Comparison of ENCODE assay signal across 14 mouse cellular contexts in genomic region chr9:109051651-109052489, GRCm38 (mm10). TPM values are rescaled to one million over a fixed set of nuclear protein-coding genes. Genes with fewer than 3 reads are reported as not detected.
DNase-seq lines count a peak whose midpoint lies in the region; ATAC-seq and TF ChIP-seq lines count a peak whose summit lies in the region.
"Had no signal": no experiment of that assay in that cellular context is flagged by ENCODE, and none has a peak within 500 bp of the region (broad histone marks: within the 10 kb centered on the region; RNA-seq: fewer than 3 reads in every experiment).

No protein-coding gene starts in this region.

- H3K9me3 ChIP-seq in forebrain, embryonic 10.5 days, result no peaks in the 10 kb centered on the region
- H3K9me3 ChIP-seq: heart, embryonic 10.5 days; hindbrain, embryonic 12.5 days; limb, embryonic 12.5 days had no signal

- ATAC-seq in CD4-positive, CD25-positive, alpha-beta regulatory T cell, adult 4 months, result peak; percentile 28
- ATAC-seq in common myeloid progenitor, adult 5-6 weeks (replicated peaks; ENCODE audit: low read depth, poor library complexity, severe bottlenecking), result peak; percentile 24

- 83% methylated on average over 10 of the region's 10 CpGs for WGBS in lung, adult 2 months
- WGBS in forebrain, embryonic 10.5 days, result 91% methylated on average over 10 of the region's 10 CpGs

- no peak for DNase-seq in lung, adult 2 months
- DNase-seq in lung, postnatal 14 days, result no peak
- peak; percentile 59 for DNase-seq in spleen, adult 12 weeks (ENCODE audit: low spot score)
- DNase-seq in frontal cortex, adult 2 months (ENCODE audit: extremely low spot score in 1 of 2, low spot score in 1 of 2), result no peak
- no peak for DNase-seq in embryo, embryonic 10.5 days (ENCODE audit: low spot score)
- DNase-seq in forebrain, embryonic 10.5 days (ENCODE audit: extremely low spot score, low spot score), result no peak
- DNase-seq: kidney, adult 8-10 months; lung, embryonic 14.5 days; retina, postnatal 1 day had no signal

- H3K27ac ChIP-seq in forebrain, embryonic 10.5 days, result no peak overlapping the region
- H3K27ac ChIP-seq: heart, embryonic 10.5 days; hindbrain, embryonic 12.5 days; limb, embryonic 12.5 days had no signal

- H3K4me1 ChIP-seq in lung, adult 2 months (ENCODE audit: control insufficient read depth, insufficient read depth, low read length), result peaks cover 4% of the 10 kb centered on the region
- H3K4me1 ChIP-seq in forebrain, embryonic 10.5 days, result peaks cover 25% of the 10 kb centered on the region

- no peaks in the 10 kb centered on the region for H3K27me3 ChIP-seq in forebrain, embryonic 10.5 days (ENCODE audit: poor library complexity, severe bottlenecking)
- H3K27me3 ChIP-seq: hindbrain, embryonic 12.5 days; limb, embryonic 12.5 days had no signal

- TF ChIP-seq CTCF in lung, adult 2 months (IDR thresholded peaks at IDR 0.05; ENCODE audit: insufficient read depth, low read length), result no peak

- H3K4me3 ChIP-seq in lung, adult 2 months (replicated peaks; ENCODE audit: extremely low read depth, low read depth, low read length), result peak overlapping the region; percentile 62
- no peak overlapping the region for H3K4me3 ChIP-seq in forebrain, embryonic 10.5 days
- H3K4me3 ChIP-seq: heart, embryonic 10.5 days; hindbrain, embryonic 12.5 days; limb, embryonic 12.5 days had no signal

- 0 out of 2 replicates have a peak, but pooled peaks have one; percentile 19 for TF ChIP-seq POLR2A in lung, adult 2 months (IDR thresholded peaks at IDR 0.05; ENCODE audit: borderline replicate concordance, extremely low read depth, low read depth, low read length)

- peaks cover 10% of the 10 kb centered on the region for H3K36me3 ChIP-seq in forebrain, embryonic 10.5 days (replicated peaks)

RNA-seq across cellular contexts. Expression of gene Trex1, which starts 7.7 kb away (rescaled TPM):
- 83.7 and 86.9 TPM in 2 replicates for polyA plus RNA-seq in lung, adult 2 months (2012; rRNA removed)
- 10 to 100 TPM; 36.2 to 61.7 TPM for polyA plus RNA-seq in CD4-positive, CD25-positive, alpha-beta regulatory T cell, adult 4 months (2017; shearing (Covaris generic))
- 13.3 and 16.1 TPM in 2 replicates for total RNA-seq in common myeloid progenitor, adult 5-6 weeks (2017)
- polyA plus RNA-seq in frontal cortex, adult 2 months (2012; rRNA removed), result 36.9 and 43.5 TPM in 2 replicates
- 7.6 and 9.1 TPM in 2 replicates for polyA plus RNA-seq in forebrain, embryonic 10.5 days (2016; fragmentation: Nextera tagmentation; extraction: Ambion mirVana)

RNA-seq across cellular contexts. Expression of gene Shisa5, which starts 13.5 kb away (rescaled TPM):
- 918 and 1,083 TPM in 2 replicates for polyA plus RNA-seq in lung, adult 2 months (2012; rRNA removed)
- polyA plus RNA-seq in CD4-positive, CD25-positive, alpha-beta regulatory T cell, adult 4 months (2017; shearing (Covaris generic)), result 1,000 to 10,000 TPM; 3,771 to 6,921 TPM
- 49.7 and 54.1 TPM in 2 replicates for total RNA-seq in common myeloid progenitor, adult 5-6 weeks (2017)
- polyA plus RNA-seq in frontal cortex, adult 2 months (2012; rRNA removed), result 101 and 107 TPM in 2 replicates
- 29.7 and 31.5 TPM in 2 replicates for polyA plus RNA-seq in forebrain, embryonic 10.5 days (2016; fragmentation: Nextera tagmentation; extraction: Ambion mirVana)

RNA-seq across cellular contexts. Expression of gene Atrip, which starts 22.1 kb away (rescaled TPM):
- 18.8 and 21.9 TPM in 2 replicates for polyA plus RNA-seq in lung, adult 2 months (2012; rRNA removed)
- 10 to 100 TPM; 23.4 to 32.1 TPM for polyA plus RNA-seq in CD4-positive, CD25-positive, alpha-beta regulatory T cell, adult 4 months (2017; shearing (Covaris generic))
- 20.6 and 22.5 TPM in 2 replicates for total RNA-seq in common myeloid progenitor, adult 5-6 weeks (2017)
- polyA plus RNA-seq in frontal cortex, adult 2 months (2012; rRNA removed), result 35.6 and 37.6 TPM in 2 replicates
- polyA plus RNA-seq in forebrain, embryonic 10.5 days (2016; fragmentation: Nextera tagmentation; extraction: Ambion mirVana), result 34.9 and 35.0 TPM in 2 replicates

RNA-seq across cellular contexts. Expression of gene Ccdc51, which starts 30.4 kb away (rescaled TPM):
- polyA plus RNA-seq in lung, adult 2 months (2012; rRNA removed), result 3.5 and 3.7 TPM in 2 replicates
- polyA plus RNA-seq in CD4-positive, CD25-positive, alpha-beta regulatory T cell, adult 4 months (2017; shearing (Covaris generic)), result 10 to 100 TPM; 13.5 to 16.0 TPM
- 14.9 and 19.0 TPM in 2 replicates for total RNA-seq in common myeloid progenitor, adult 5-6 weeks (2017)
- 5.9 and 6.0 TPM in 2 replicates for polyA plus RNA-seq in frontal cortex, adult 2 months (2012; rRNA removed)
- 13.3 and 14.7 TPM in 2 replicates for polyA plus RNA-seq in forebrain, embryonic 10.5 days (2016; fragmentation: Nextera tagmentation; extraction: Ambion mirVana)

RNA-seq across cellular contexts. Expression of gene Tma7, which starts 30.5 kb away (rescaled TPM):
- polyA plus RNA-seq in lung, adult 2 months (2012; rRNA removed), result 13.4 and 19.0 TPM in 2 replicates
- 100 to 1,000 TPM; 679 to 933 TPM for polyA plus RNA-seq in CD4-positive, CD25-positive, alpha-beta regulatory T cell, adult 4 months (2017; shearing (Covaris generic))
- 126 and 146 TPM in 2 replicates for total RNA-seq in common myeloid progenitor, adult 5-6 weeks (2017)
- 173 and 184 TPM in 2 replicates for polyA plus RNA-seq in frontal cortex, adult 2 months (2012; rRNA removed)
- 793 and 804 TPM in 2 replicates for polyA plus RNA-seq in forebrain, embryonic 10.5 days (2016; fragmentation: Nextera tagmentation; extraction: Ambion mirVana)
